Mouse (Mus musculus) erythroblast, embryonic 14.5 days (primary cell): ENCODE results near the gene Chmp1a.

Source experiments
- GATA1 ChIP-seq: IDR thresholded peaks from 2 replicates; pipeline ENCODE4 v1.6.1; 2012; ENCODE audit warnings: low read length, inconsistent platforms, mixed read lengths
- TAL1 ChIP-seq: IDR thresholded peaks from 3 replicates; pipeline ENCODE4 v1.6.1; 2012; ENCODE audit warnings: low read length, inconsistent platforms, mixed read lengths

DNA sequence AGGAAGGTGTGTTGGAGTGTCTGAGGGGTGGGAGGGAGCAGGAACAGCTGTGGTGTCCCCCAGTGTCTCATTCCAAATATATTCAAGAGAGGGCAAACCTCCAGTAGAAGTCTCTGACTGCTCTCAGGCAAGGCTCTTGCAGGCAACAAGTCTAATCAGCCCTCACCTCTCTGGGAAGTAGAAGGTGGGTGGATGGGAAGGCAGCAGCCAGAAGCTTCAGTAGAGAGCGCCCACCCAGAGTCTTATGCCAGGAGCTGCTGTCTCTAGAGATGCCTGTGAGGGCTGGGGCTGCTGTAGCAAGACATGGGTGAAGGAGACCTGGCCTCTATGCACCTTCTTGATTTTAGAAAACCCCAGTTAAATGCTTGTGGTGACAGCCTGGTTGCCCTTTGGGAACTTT lies 15.9 kb upstream of the Chmp1a start:
- no peak for TF ChIP-seq GATA1
- no peak for TF ChIP-seq TAL1
